Mouse (Mus musculus): ENCODE results near the gene Dgkq. TPM values are rescaled to one million over a fixed set of nuclear protein-coding genes. Genes with fewer than 3 reads are reported as not detected.

Gene Dgkq
- polyA plus RNA-seq (2015; fragmentation: Nextera tagmentation; extraction: Ambion mirVana) = 11.0 and 12.7 TPM in 2 replicates

- Histone ChIP-seq H3K9me3 (ENCODE audit: control insufficient read depth, low read length) (no peaks in the 10 kb centered on the region), H3K27me3 (ENCODE audit: control insufficient read depth, insufficient read depth, low read depth, low read length) (no peaks in the 10 kb centered on the region), H3K27ac (ENCODE audit: low read length) (peak within 1 kb of the TSS; percentile 82), H3K36me3 (ENCODE audit: control insufficient read depth, insufficient read depth, low read length) (peaks cover 6% of the 10 kb centered on the region), H3K4me3 (ENCODE audit: low read length) (peak within 1 kb of the TSS; percentile 61), H3K4me2 (ENCODE audit: low read depth, low read length) (peak within 1 kb of the TSS; percentile 59), H3K4me1 (replicated peaks; ENCODE audit: control insufficient read depth, insufficient read depth, low read length) (peaks cover 10% of the 10 kb centered on the region), H3K9ac (ENCODE audit: low read length) (peak within 1 kb of the TSS; percentile 83)
- 6% methylated on average over 43 of the region's 43 CpGs for WGBS
- ATAC-seq (ENCODE audit: low read depth) = peak; percentile 91
Observed at GRCm38 (mm10) chr5:108668977-108669936, at the start of gene Dgkq. TSS of gene Dgkq (minus strand) at chr5:108669672.

- no peaks in the 10 kb centered on the region for H3K36me3 ChIP-seq (ENCODE audit: control insufficient read depth, insufficient read depth, low read length)
- no peak overlapping the region for H3K27ac ChIP-seq (ENCODE audit: low read length)
- no peak for ATAC-seq (ENCODE audit: low read depth)
- H3K4me1 ChIP-seq (replicated peaks; ENCODE audit: control insufficient read depth, insufficient read depth, low read length) = peaks cover 5% of the 10 kb centered on the region; the same call in 1 of the 2 replicates
- H3K4me3 ChIP-seq (ENCODE audit: low read length) = no peak overlapping the region
- WGBS = 37% methylated on average over 4 of the region's 4 CpGs
- no peaks in the 10 kb centered on the region for H3K9me3 ChIP-seq (ENCODE audit: control insufficient read depth, low read length)
- H3K9ac ChIP-seq (ENCODE audit: low read length) = no peak overlapping the region
- H3K27me3 ChIP-seq (ENCODE audit: control insufficient read depth, insufficient read depth, low read depth, low read length) = no peaks in the 10 kb centered on the region
- no peak overlapping the region for H3K4me2 ChIP-seq (ENCODE audit: low read depth, low read length)
Observed at GRCm38 (mm10) chr5:108718051-108718450, 48.6 kb upstream of the Dgkq start.

- Histone ChIP-seq H3K4me3 (ENCODE audit: low read length) (no peak overlapping the region), H3K4me2 (ENCODE audit: low read depth, low read length) (no peak overlapping the region), H3K27ac (ENCODE audit: low read length) (no peak overlapping the region), H3K9me3 (ENCODE audit: control insufficient read depth, low read length) (no peaks in the 10 kb centered on the region), H3K4me1 (replicated peaks; ENCODE audit: control insufficient read depth, insufficient read depth, low read length) (peaks cover 5% of the 10 kb centered on the region; the same call in 1 of the 2 replicates), H3K36me3 (ENCODE audit: control insufficient read depth, insufficient read depth, low read length) (no peaks in the 10 kb centered on the region), H3K27me3 (ENCODE audit: control insufficient read depth, insufficient read depth, low read depth, low read length) (no peaks in the 10 kb centered on the region), H3K9ac (ENCODE audit: low read length) (no peak overlapping the region)
- WGBS = 77% methylated on average over 1 of the region's 1 CpGs
- no peak for ATAC-seq (ENCODE audit: low read depth)
Observed at GRCm38 (mm10) chr5:108715974-108716373, 46.5 kb upstream of the Dgkq start.

GRCm38 (mm10) chr5:108714149-108714548 lies 44.7 kb upstream of the Dgkq start:
- H3K27ac ChIP-seq (ENCODE audit: low read length) = peak overlapping the region; percentile 29; the same call in 1 of the 2 replicates
- peaks cover 3% of the 10 kb centered on the region; the same call in 1 of the 2 replicates for H3K4me1 ChIP-seq (replicated peaks; ENCODE audit: control insufficient read depth, insufficient read depth, low read length)
- 44% methylated on average over 6 of the region's 6 CpGs for WGBS
- peak; percentile 72 for ATAC-seq (ENCODE audit: low read depth)
- no peaks in the 10 kb centered on the region for H3K27me3 ChIP-seq (ENCODE audit: control insufficient read depth, insufficient read depth, low read depth, low read length)
- H3K9ac ChIP-seq (ENCODE audit: low read length) = no peak overlapping the region; the same call in 1 of the 2 replicates
- H3K4me3 ChIP-seq (ENCODE audit: low read length) = no peak overlapping the region
- H3K36me3 ChIP-seq (ENCODE audit: control insufficient read depth, insufficient read depth, low read length) = no peaks in the 10 kb centered on the region
- H3K4me2 ChIP-seq (ENCODE audit: low read depth, low read length) = no peak overlapping the region
- no peaks in the 10 kb centered on the region for H3K9me3 ChIP-seq (ENCODE audit: control insufficient read depth, low read length)

GRCm38 (mm10) chr5:108713691-108714090 lies 44.2 kb upstream of the Dgkq start:
- no peaks in the 10 kb centered on the region for H3K36me3 ChIP-seq (ENCODE audit: control insufficient read depth, insufficient read depth, low read length)
- no peak overlapping the region for H3K4me2 ChIP-seq (ENCODE audit: low read depth, low read length)
- H3K27me3 ChIP-seq (ENCODE audit: control insufficient read depth, insufficient read depth, low read depth, low read length) = no peaks in the 10 kb centered on the region
- no peaks in the 10 kb centered on the region; the same call in 1 of the 2 replicates for H3K4me1 ChIP-seq (replicated peaks; ENCODE audit: control insufficient read depth, insufficient read depth, low read length)
- 0 out of 2 replicates have a peak, but pooled peaks have one; percentile 27 for ATAC-seq (ENCODE audit: low read depth)
- H3K27ac ChIP-seq (ENCODE audit: low read length) = peak overlapping the region; percentile 29; the same call in 1 of the 2 replicates
- H3K4me3 ChIP-seq (ENCODE audit: low read length) = no peak overlapping the region
- no peak overlapping the region; the same call in 1 of the 2 replicates for H3K9ac ChIP-seq (ENCODE audit: low read length)
- H3K9me3 ChIP-seq (ENCODE audit: control insufficient read depth, low read length) = no peaks in the 10 kb centered on the region

- no peak overlapping the region for H3K4me2 ChIP-seq (ENCODE audit: low read depth, low read length)
- no peaks in the 10 kb centered on the region for H3K9me3 ChIP-seq (ENCODE audit: control insufficient read depth, low read length)
- no peak overlapping the region for H3K9ac ChIP-seq (ENCODE audit: low read length)
- WGBS = 77% methylated on average over 2 of the region's 2 CpGs
- H3K27ac ChIP-seq (ENCODE audit: low read length) = no peak overlapping the region
- no peak overlapping the region for H3K4me3 ChIP-seq (ENCODE audit: low read length)
- no peak for ATAC-seq (ENCODE audit: low read depth)
- no peaks in the 10 kb centered on the region; the same call in 1 of the 2 replicates for H3K4me1 ChIP-seq (replicated peaks; ENCODE audit: control insufficient read depth, insufficient read depth, low read length)
- H3K36me3 ChIP-seq (ENCODE audit: control insufficient read depth, insufficient read depth, low read length) = no peaks in the 10 kb centered on the region
- H3K27me3 ChIP-seq (ENCODE audit: control insufficient read depth, insufficient read depth, low read depth, low read length) = no peaks in the 10 kb centered on the region
Observed at GRCm38 (mm10) chr5:108713096-108713495, 43.6 kb upstream of the Dgkq start.

GRCm38 (mm10) chr5:108711968-108712367 lies 42.5 kb upstream of the Dgkq start:
- no peaks in the 10 kb centered on the region; the same call in 1 of the 2 replicates for H3K4me1 ChIP-seq (replicated peaks; ENCODE audit: control insufficient read depth, insufficient read depth, low read length)
- H3K9ac ChIP-seq (ENCODE audit: low read length) = no peak overlapping the region
- H3K27me3 ChIP-seq (ENCODE audit: control insufficient read depth, insufficient read depth, low read depth, low read length) = no peaks in the 10 kb centered on the region
- H3K27ac ChIP-seq (ENCODE audit: low read length) = no peak overlapping the region
- WGBS = 68% methylated on average over 5 of the region's 6 CpGs
- no peaks in the 10 kb centered on the region for H3K36me3 ChIP-seq (ENCODE audit: control insufficient read depth, insufficient read depth, low read length)
- no peak for ATAC-seq (ENCODE audit: low read depth)
- H3K4me3 ChIP-seq (ENCODE audit: low read length) = no peak overlapping the region
- no peaks in the 10 kb centered on the region for H3K9me3 ChIP-seq (ENCODE audit: control insufficient read depth, low read length)
- no peak overlapping the region for H3K4me2 ChIP-seq (ENCODE audit: low read depth, low read length)

- ATAC-seq (ENCODE audit: low read depth) = no peak
- H3K4me2 ChIP-seq (ENCODE audit: low read depth, low read length) = no peak overlapping the region
- H3K36me3 ChIP-seq (ENCODE audit: control insufficient read depth, insufficient read depth, low read length) = peaks cover 16% of the 10 kb centered on the region
- no peaks in the 10 kb centered on the region for H3K27me3 ChIP-seq (ENCODE audit: control insufficient read depth, insufficient read depth, low read depth, low read length)
- H3K27ac ChIP-seq (ENCODE audit: low read length) = no peak overlapping the region
- H3K9me3 ChIP-seq (ENCODE audit: control insufficient read depth, low read length) = no peaks in the 10 kb centered on the region
- H3K9ac ChIP-seq (ENCODE audit: low read length) = no peak overlapping the region
- no peak overlapping the region for H3K4me3 ChIP-seq (ENCODE audit: low read length)
- no peaks in the 10 kb centered on the region; the same call in 1 of the 2 replicates for H3K4me1 ChIP-seq (replicated peaks; ENCODE audit: control insufficient read depth, insufficient read depth, low read length)
- WGBS = 42% methylated on average over 6 of the region's 6 CpGs
Observed at GRCm38 (mm10) chr5:108708981-108709731, 39.7 kb upstream of the Dgkq start.

- H3K9ac ChIP-seq (ENCODE audit: low read length) = no peak overlapping the region
- no peak for ATAC-seq (ENCODE audit: low read depth)
- no peak overlapping the region for H3K27ac ChIP-seq (ENCODE audit: low read length)
- no peak overlapping the region for H3K4me3 ChIP-seq (ENCODE audit: low read length)
- H3K36me3 ChIP-seq (ENCODE audit: control insufficient read depth, insufficient read depth, low read length) = peaks cover 16% of the 10 kb centered on the region
- no peaks in the 10 kb centered on the region for H3K27me3 ChIP-seq (ENCODE audit: control insufficient read depth, insufficient read depth, low read depth, low read length)
- no peak overlapping the region for H3K4me2 ChIP-seq (ENCODE audit: low read depth, low read length)
- H3K4me1 ChIP-seq (replicated peaks; ENCODE audit: control insufficient read depth, insufficient read depth, low read length) = peaks cover 6% of the 10 kb centered on the region; the same call in 1 of the 2 replicates
- H3K9me3 ChIP-seq (ENCODE audit: control insufficient read depth, low read length) = no peaks in the 10 kb centered on the region
- WGBS = 83% methylated on average over 1 of the region's 1 CpGs
Observed at GRCm38 (mm10) chr5:108708419-108708818, 38.9 kb upstream of the Dgkq start.
